Mouse (Mus musculus) adrenal gland, adult 10 weeks (tissue): ENCODE measurements around the gene Slc16a5. TPM values are rescaled to one million over a fixed set of nuclear protein-coding genes. Genes with fewer than 3 reads are reported as not detected.

ENCODE experiments used
- polyA plus RNA-seq: library from polyadenylated mRNA; stranded (reverse); fragments of 350-450 nt; fragmentation: Illumina TruSeq; extraction: RNeasy Lipid Tissue Mini Kit (QIAGEN cat#74804); gene quantifications from one replicate; pipeline ENCODE4 v1.2.3, GENCODE M21; 2014; ENCODE audit warnings: low read depth, low replicate concordance

Slc16a5 gene
- polyA plus RNA-seq = not detected

GRCm38 (mm10) chr11:115462243-115462891, at the start of gene Slc16a5:
Gene Slc16a5 (plus strand): TSS chr11:115462474.

GRCm38 (mm10) chr11:115419531-115420237, 42.6 kb upstream of the Slc16a5 start, which contains the start of the genes Atp5h and Kctd2:
Gene Atp5h (minus strand): TSS chr11:115419962.
Gene Kctd2 (plus strand): TSS chr11:115420128.

DNA sequence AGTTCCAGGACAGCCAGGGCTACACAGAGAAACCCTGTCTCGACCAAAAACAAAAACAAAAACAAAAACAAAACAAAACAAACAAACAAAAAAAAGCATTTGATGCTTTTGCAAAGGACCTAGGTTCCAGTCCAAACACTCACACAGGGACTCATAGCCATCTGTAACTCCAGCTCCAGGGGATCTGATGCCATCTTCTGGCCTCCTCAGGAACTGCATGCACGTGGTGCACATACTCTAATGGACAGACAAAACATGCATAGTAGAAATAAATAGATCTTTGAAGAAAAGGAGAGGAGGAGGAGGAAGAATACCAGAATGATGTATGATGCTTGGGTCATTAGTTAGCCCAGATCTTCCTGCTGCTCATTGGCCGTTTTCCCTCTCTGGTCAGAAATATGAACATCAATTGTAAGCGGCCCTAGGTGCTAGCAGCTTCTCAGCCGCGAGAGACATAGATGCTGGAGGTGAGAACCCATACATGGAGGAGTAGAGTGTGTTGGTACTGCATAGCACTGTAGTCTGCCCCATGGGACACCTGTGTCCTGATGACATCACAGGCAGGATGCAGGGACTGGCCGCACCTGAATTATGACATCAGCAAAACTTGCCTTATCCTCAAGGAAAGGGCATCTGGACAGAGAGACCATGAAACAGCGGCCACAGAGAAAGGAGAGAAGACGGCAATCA, 22.2 kb upstream of the Slc16a5 start, which contains the start of gene Trim80:
Gene Trim80 (plus strand): TSS at position 640 of the 690 bp plus-strand sequence.

GRCm38 (mm10) chr11:115475025-115475757, 12.9 kb downstream of the Slc16a5 start, which contains the start of gene Armc7:
Gene Armc7 (plus strand): TSS chr11:115475667.

GRCm38 (mm10) chr11:115491356-115492083, 29.2 kb downstream of the Slc16a5 start, which contains the start of gene Nt5c:
Gene Nt5c (minus strand): TSS chr11:115491862.

DNA sequence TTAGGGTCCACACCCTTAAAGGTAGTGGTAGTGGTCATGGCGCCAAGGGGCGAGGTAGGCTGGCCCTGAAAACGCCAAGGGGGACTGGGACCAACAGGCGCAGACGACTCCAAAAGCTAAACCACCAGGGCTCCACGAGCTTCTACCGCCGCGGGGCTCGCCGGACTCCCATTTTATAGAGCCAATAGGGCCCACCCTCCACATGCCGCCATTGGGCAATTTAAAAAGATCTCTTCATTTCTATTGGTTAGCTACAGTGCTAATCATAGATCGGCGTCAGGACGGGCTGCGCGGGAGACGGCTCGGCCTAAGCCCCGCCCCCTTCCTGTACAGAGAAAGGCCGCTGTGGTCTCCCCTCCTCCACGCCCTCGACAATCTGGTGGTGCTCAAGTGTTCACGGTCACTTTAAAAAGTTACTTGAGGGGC, 52.0 kb downstream of the Slc16a5 start, which contains the start of gene Jpt1:
Gene Jpt1 (minus strand): TSS at position 150 of the 426 bp plus-strand sequence.

Other genes starting within 250 kb of the Slc16a5 start
- not detected for gene Grin2c, start 195.2 kb upstream of the Slc16a5 start, polyA plus RNA-seq
- gene Fdxr, start 185.4 kb upstream of the Slc16a5 start, polyA plus RNA-seq = 73.6 TPM
- gene Fads6, start 164.8 kb upstream of the Slc16a5 start, polyA plus RNA-seq = 35.8 TPM
- not detected for gene Otop2, start 155.3 kb upstream of the Slc16a5 start, polyA plus RNA-seq
- gene Ush1g, start 140.4 kb upstream of the Slc16a5 start, polyA plus RNA-seq = not detected
- gene Otop3, start 127.7 kb upstream of the Slc16a5 start, polyA plus RNA-seq = not detected
- 6.2 TPM for gene Hid1, start 94.7 kb upstream of the Slc16a5 start, polyA plus RNA-seq
- 4.8 TPM for gene Cdr2l, start 80.6 kb upstream of the Slc16a5 start, polyA plus RNA-seq
- gene Mrpl58, start 58.7 kb upstream of the Slc16a5 start, polyA plus RNA-seq = 17.7 TPM
- gene Atp5h, start 42.5 kb upstream of the Slc16a5 start, polyA plus RNA-seq = 611 TPM
- gene Kctd2, start 42.3 kb upstream of the Slc16a5 start, polyA plus RNA-seq = 64.0 TPM
- gene Trim80, start 21.9 kb upstream of the Slc16a5 start, polyA plus RNA-seq = not detected
- 0.82 TPM for gene Armc7, start 13.2 kb downstream of the Slc16a5 start, polyA plus RNA-seq
- gene Nt5c, start 29.4 kb downstream of the Slc16a5 start, polyA plus RNA-seq = 4.6 TPM
- gene Jpt1, start 51.9 kb downstream of the Slc16a5 start, polyA plus RNA-seq = 14.9 TPM
- 1,647 TPM for gene Sumo2, start 73.8 kb downstream of the Slc16a5 start, polyA plus RNA-seq
- 42.1 TPM for gene Nup85, start 102.0 kb downstream of the Slc16a5 start, polyA plus RNA-seq
- 8.8 TPM for gene Mrps7, start 141.5 kb downstream of the Slc16a5 start, polyA plus RNA-seq
- 3.3 TPM for gene Gga3, start 141.6 kb downstream of the Slc16a5 start, polyA plus RNA-seq
- gene Mif4gd, start 150.5 kb downstream of the Slc16a5 start, polyA plus RNA-seq = 54.5 TPM
- gene Slc25a19, start 165.8 kb downstream of the Slc16a5 start, polyA plus RNA-seq = 6.1 TPM
- 160 TPM for gene Grb2, start 246.1 kb downstream of the Slc16a5 start, polyA plus RNA-seq